Mouse (Mus musculus) limb, embryonic 12.5 days (tissue): ENCODE data around the gene Fam221a. TPM values are rescaled to one million over a fixed set of nuclear protein-coding genes. Genes with fewer than 3 reads are reported as not detected.
A peak's percentile ranks its signal among the peaks of the same experiment; 100 is the strongest.

Source experiments
- ATAC-seq: fragments of 200-750 bp; cut with Nextera tagmentation; 2 replicates; pipeline ENCODE4 v1.8.0; 2017; ENCODE audit warnings: low read depth, moderate TSS enrichment; ENCODE audit not compliant: insufficient number of reproducible peaks, insufficient read depth, low FRiP score, low TSS enrichment
- H3K27ac ChIP-seq: fragments of 300-500 bp; sonication (generic); 2 replicates; pipeline ENCODE4 v1.5.1; 2016; ENCODE audit warnings: mild to moderate bottlenecking, moderate library complexity
- H3K27me3 ChIP-seq: fragments of 300-500 bp; sonication (generic); 2 replicates; pipeline ENCODE4 v1.6.1; 2016; ENCODE audit warnings: mild to moderate bottlenecking, moderate library complexity
- H3K36me3 ChIP-seq: fragments of 300-500 bp; sonication (generic); 2 replicates; pipeline ENCODE4 v1.6.1; 2016; ENCODE audit warnings: mild to moderate bottlenecking, moderate library complexity
- H3K4me1 ChIP-seq: fragments of 300-500 bp; sonication (generic); replicated peaks from 2 replicates; pipeline ENCODE4 v1.6.1; 2016
- H3K4me2 ChIP-seq: fragments of 300-500 bp; sonication (generic); 2 replicates; pipeline ENCODE4 v1.6.1; 2016; ENCODE audit warnings: mild to moderate bottlenecking, moderate library complexity
- H3K4me3 ChIP-seq: fragments of 300-500 bp; sonication (generic); replicated peaks from 2 replicates; pipeline ENCODE4 v1.5.1; 2016; ENCODE audit warnings: mild to moderate bottlenecking
- H3K9ac ChIP-seq: fragments of 300-500 bp; sonication (generic); replicated peaks from 2 replicates; pipeline ENCODE4 v1.6.1; 2016; ENCODE audit warnings: mild to moderate bottlenecking, moderate library complexity
- H3K9me3 ChIP-seq: fragments of 300-500 bp; sonication (generic); 2 replicates; pipeline ENCODE4 v1.6.1; 2016; ENCODE audit warnings: mild to moderate bottlenecking, moderate library complexity
- WGBS: fragments of 180-500 bp; shearing (Covaris S2); methylation state at CpG from one replicate; pipeline ENCODE4 v1.1.7; 2016; 5-methylcytosine and 5-hydroxymethylcytosine counted together
- polyA plus RNA-seq: library from polyadenylated mRNA; unstranded; fragments of >200 nt; fragmentation: Nextera tagmentation; extraction: Ambion mirVana; gene quantifications from 2 replicates; pipeline ENCODE4 v1.2.1, GENCODE M21; 2016

Gene Fam221a
- polyA plus RNA-seq, 1 experiment from 2014 or later, result 7.7 TPM

- Histone ChIP-seq H3K27ac (no peak overlapping the region), H3K4me2 (no peak overlapping the region), H3K27me3 (no peaks in the 10 kb centered on the region), H3K9ac (no peak overlapping the region), H3K4me1 (peaks cover 10% of the 10 kb centered on the region; the same call in 1 of the 2 replicates), H3K9me3 (no peaks in the 10 kb centered on the region), H3K36me3 (no peaks in the 10 kb centered on the region; the same call in 1 of the 2 replicates), H3K4me3 (no peak overlapping the region)
- 62% methylated on average over 13 of the region's 13 CpGs for WGBS
- ATAC-seq, result no peak
Measured at GRCm38 (mm10) chr6:49332060-49332370, 35.5 kb upstream of the Fam221a start.

GRCm38 (mm10) chr6:49338566-49338965 is 29.0 kb upstream of the Fam221a start:
- Histone ChIP-seq H3K4me2 (peak overlapping the region; percentile 26), H3K4me3 (no peak overlapping the region), H3K9ac (no peak overlapping the region), H3K4me1 (peaks cover 9% of the 10 kb centered on the region), H3K36me3 (no peaks in the 10 kb centered on the region; the same call in 1 of the 2 replicates), H3K27ac (no peak overlapping the region), H3K9me3 (no peaks in the 10 kb centered on the region), H3K27me3 (no peaks in the 10 kb centered on the region)
- 12% methylated on average over 9 of the region's 9 CpGs for WGBS
- no peak for ATAC-seq

GRCm38 (mm10) chr6:49339145-49339544 is 28.4 kb upstream of the Fam221a start:
- Histone ChIP-seq H3K9me3 (no peaks in the 10 kb centered on the region), H3K4me3 (no peak overlapping the region), H3K27ac (no peak overlapping the region), H3K4me2 (peak overlapping the region; percentile 26), H3K4me1 (peaks cover 9% of the 10 kb centered on the region), H3K36me3 (no peaks in the 10 kb centered on the region; the same call in 1 of the 2 replicates), H3K27me3 (no peaks in the 10 kb centered on the region), H3K9ac (no peak overlapping the region)
- WGBS, result 22% methylated on average over 6 of the region's 6 CpGs
- ATAC-seq, result no peak

GRCm38 (mm10) chr6:49343737-49344469 is 23.6 kb upstream of the Fam221a start:
- H3K36me3 ChIP-seq, result no peaks in the 10 kb centered on the region
- no peaks in the 10 kb centered on the region for H3K9me3 ChIP-seq
- H3K27me3 ChIP-seq, result no peaks in the 10 kb centered on the region
- no peak overlapping the region for H3K4me3 ChIP-seq
- no peak overlapping the region for H3K9ac ChIP-seq
- no peak overlapping the region for H3K4me2 ChIP-seq
- ATAC-seq, result no peak
- no peak overlapping the region for H3K27ac ChIP-seq
- H3K4me1 ChIP-seq, result peaks cover 3% of the 10 kb centered on the region
- 85% methylated on average over 14 of the region's 14 CpGs for WGBS

- no peaks in the 10 kb centered on the region; the same call in 1 of the 2 replicates for H3K9me3 ChIP-seq
- ATAC-seq, result no peak
- H3K36me3 ChIP-seq, result no peaks in the 10 kb centered on the region
- H3K4me2 ChIP-seq, result no peak overlapping the region
- H3K9ac ChIP-seq, result no peak overlapping the region
- no peak overlapping the region for H3K4me3 ChIP-seq
- no peak overlapping the region for H3K27ac ChIP-seq
- no peaks in the 10 kb centered on the region for H3K27me3 ChIP-seq
- H3K4me1 ChIP-seq, result no peaks in the 10 kb centered on the region
- 92% methylated on average over 7 of the region's 7 CpGs for WGBS
Measured at GRCm38 (mm10) chr6:49349826-49350225, 17.7 kb upstream of the Fam221a start.

- 90% methylated on average over 3 of the region's 3 CpGs for WGBS
- Histone ChIP-seq H3K27me3 (no peaks in the 10 kb centered on the region), H3K4me2 (no peak overlapping the region), H3K36me3 (no peaks in the 10 kb centered on the region), H3K27ac (no peak overlapping the region), H3K9ac (no peak overlapping the region), H3K4me3 (no peak overlapping the region), H3K4me1 (no peaks in the 10 kb centered on the region), H3K9me3 (no peaks in the 10 kb centered on the region; the same call in 1 of the 2 replicates)
- ATAC-seq, result no peak
Measured at GRCm38 (mm10) chr6:49354613-49355012, 12.9 kb upstream of the Fam221a start.

GRCm38 (mm10) chr6:49355171-49355570 is 12.4 kb upstream of the Fam221a start:
- H3K27me3 ChIP-seq, result no peaks in the 10 kb centered on the region
- ATAC-seq, result no peak
- 66% methylated on average over 4 of the region's 4 CpGs for WGBS

GRCm38 (mm10) chr6:49360420-49360819 is 7.1 kb upstream of the Fam221a start:
- no peak overlapping the region for H3K9ac ChIP-seq
- H3K36me3 ChIP-seq, result no peaks in the 10 kb centered on the region
- H3K9me3 ChIP-seq, result no peaks in the 10 kb centered on the region
- H3K4me2 ChIP-seq, result no peak overlapping the region
- no peaks in the 10 kb centered on the region for H3K27me3 ChIP-seq
- H3K4me1 ChIP-seq, result 0 out of 2 replicates have a peak, but pooled peaks cover 3% of the 10 kb centered on the region
- H3K27ac ChIP-seq, result no peak overlapping the region
- H3K4me3 ChIP-seq, result no peak overlapping the region
- no peak for ATAC-seq

More at GRCm38 (mm10) chr6:49355171-49355570, 12.4 kb upstream of the Fam221a start:
- H3K4me2 ChIP-seq, result no peak overlapping the region
- H3K9me3 ChIP-seq, result no peaks in the 10 kb centered on the region; the same call in 1 of the 2 replicates
- H3K36me3 ChIP-seq, result no peaks in the 10 kb centered on the region
- H3K9ac ChIP-seq, result no peak overlapping the region
- H3K27ac ChIP-seq, result no peak overlapping the region
- no peaks in the 10 kb centered on the region for H3K4me1 ChIP-seq
- H3K4me3 ChIP-seq, result no peak overlapping the region

- peak overlapping the region; percentile 72; the same call in 1 of the 2 replicates for H3K9ac ChIP-seq
- WGBS, result 42% methylated on average over 3 of the region's 3 CpGs
- H3K9me3 ChIP-seq, result no peaks in the 10 kb centered on the region
- peaks cover 6% of the 10 kb centered on the region for H3K4me1 ChIP-seq
- peak overlapping the region; percentile 57 for H3K4me3 ChIP-seq
- no peaks in the 10 kb centered on the region for H3K27me3 ChIP-seq
- H3K27ac ChIP-seq, result no peak overlapping the region
- ATAC-seq, result no peak
- peak overlapping the region; percentile 71 for H3K4me2 ChIP-seq
- H3K36me3 ChIP-seq, result no peaks in the 10 kb centered on the region
Measured at GRCm38 (mm10) chr6:49368212-49368611, 673 bp downstream of the Fam221a start.

- no peaks in the 10 kb centered on the region for H3K27me3 ChIP-seq
- 81% methylated on average over 4 of the region's 4 CpGs for WGBS
- no peaks in the 10 kb centered on the region for H3K9me3 ChIP-seq
- no peak for ATAC-seq
- no peak overlapping the region for H3K4me3 ChIP-seq
- no peak overlapping the region for H3K9ac ChIP-seq
- H3K4me2 ChIP-seq, result no peak overlapping the region
- H3K36me3 ChIP-seq, result 0 out of 2 replicates have a peak, but pooled peaks cover 3% of the 10 kb centered on the region
- H3K27ac ChIP-seq, result no peak overlapping the region
- H3K4me1 ChIP-seq, result peaks cover 6% of the 10 kb centered on the region
Measured at GRCm38 (mm10) chr6:49372705-49373104, 5.2 kb downstream of the Fam221a start.

GRCm38 (mm10) chr6:49373943-49374342 is 6.4 kb downstream of the Fam221a start:
- 90% methylated on average over 2 of the region's 2 CpGs for WGBS
- no peak for ATAC-seq
- H3K27ac ChIP-seq, result no peak overlapping the region
- H3K9ac ChIP-seq, result no peak overlapping the region
- no peaks in the 10 kb centered on the region for H3K27me3 ChIP-seq
- H3K9me3 ChIP-seq, result no peaks in the 10 kb centered on the region
- no peak overlapping the region for H3K4me3 ChIP-seq
- no peak overlapping the region for H3K4me2 ChIP-seq
- no peaks in the 10 kb centered on the region for H3K4me1 ChIP-seq
- 0 out of 2 replicates have a peak, but pooled peaks cover 6% of the 10 kb centered on the region for H3K36me3 ChIP-seq

- H3K27me3 ChIP-seq, result no peaks in the 10 kb centered on the region
- H3K9ac ChIP-seq, result no peak overlapping the region
- H3K4me2 ChIP-seq, result no peak overlapping the region
- H3K36me3 ChIP-seq, result peaks cover 13% of the 10 kb centered on the region
- H3K4me3 ChIP-seq, result no peak overlapping the region
- no peaks in the 10 kb centered on the region for H3K9me3 ChIP-seq
- H3K4me1 ChIP-seq, result no peaks in the 10 kb centered on the region
- no peak overlapping the region for H3K27ac ChIP-seq
- WGBS, result 70% methylated on average over 12 of the region's 12 CpGs
- no peak for ATAC-seq
Measured at GRCm38 (mm10) chr6:49378328-49378727, 10.8 kb downstream of the Fam221a start.
